Mouse (Mus musculus) testis, adult 2 months (tissue): ENCODE data around the gene Fank1.

Experiments
- CTCF ChIP-seq: fragments of 200-500 bp; IDR thresholded peaks from 2 replicates; pipeline ENCODE4 v1.5.1; 2012; ENCODE audit warnings: low read depth, mild to moderate bottlenecking, inconsistent platforms, low read length, moderate library complexity; ENCODE audit not compliant: control insufficient read depth, insufficient read depth, insufficient replicate concordance
- POLR2A ChIP-seq: fragments of 200-500 bp; IDR thresholded peaks from 2 replicates; pipeline ENCODE4 v1.6.1; 2012; ENCODE audit warnings: low read depth, mild to moderate bottlenecking, inconsistent platforms, low read length, moderate library complexity; ENCODE audit not compliant: control insufficient read depth

DNA sequence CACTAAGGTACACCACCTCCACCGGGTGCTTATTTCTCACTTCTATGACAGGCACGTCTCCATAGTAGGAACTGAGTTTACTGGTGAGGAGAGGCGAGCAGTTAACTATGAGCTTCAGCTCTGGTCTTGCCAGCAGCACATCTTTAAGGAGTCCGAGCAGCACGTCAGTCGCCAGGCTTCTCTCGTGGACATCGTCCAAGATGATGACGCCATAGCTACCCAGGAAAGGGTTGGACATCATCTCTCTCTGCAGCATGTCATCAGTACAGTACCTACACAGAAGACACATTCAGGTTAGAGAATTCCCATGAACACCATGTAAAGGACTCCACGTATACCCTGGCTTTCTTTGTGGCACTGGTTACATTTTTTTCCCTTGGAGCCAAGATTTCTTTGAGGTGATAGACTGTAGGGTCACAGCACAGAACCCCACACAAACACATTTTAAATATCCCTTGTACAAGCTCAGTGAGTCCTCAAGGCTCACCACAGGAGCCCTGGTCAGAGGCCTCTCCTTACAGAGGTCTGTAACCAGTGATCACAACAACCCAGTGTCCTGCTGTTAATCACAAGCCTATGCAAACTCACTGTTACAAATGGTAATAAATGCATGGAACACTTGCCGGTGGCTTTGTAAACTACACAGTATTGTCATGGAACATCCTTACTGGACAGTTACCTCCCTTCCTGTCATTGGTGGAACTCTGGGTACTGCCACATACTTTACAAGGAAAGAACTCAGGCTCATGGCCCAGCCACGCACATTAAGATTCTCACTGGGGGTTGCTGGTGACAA is 33.9 kb upstream of the Fank1 start:
- TF ChIP-seq POLR2A (no peak), CTCF (no peak)
